Mouse (Mus musculus): Measurements from ENCODE around the gene Lbhd1.
"Not testable (repeated sequence)": the region's sequence is repeated elsewhere in the genome, so short reads cannot be mapped to it uniquely, and the experiment has no call there.

Gene Lbhd1

DNA sequence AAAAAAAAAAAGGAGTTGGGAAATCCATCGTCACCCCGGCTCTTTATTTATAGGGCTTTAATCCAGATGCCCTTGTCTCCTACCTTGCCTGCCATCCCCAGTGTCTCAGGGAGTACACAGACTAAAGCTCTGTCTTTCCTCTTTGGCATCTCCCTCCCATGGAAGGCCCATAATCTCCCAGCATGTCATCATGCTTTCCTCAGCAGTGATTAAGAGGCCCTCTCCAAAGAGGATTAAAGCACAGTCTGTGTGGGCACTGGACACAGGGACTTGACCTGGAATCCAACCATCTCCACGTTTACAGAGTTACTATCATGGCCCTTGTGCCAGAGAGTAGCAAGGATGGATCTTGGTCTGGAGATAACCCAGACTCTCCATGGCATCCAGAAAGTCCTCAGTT lies at the start of gene Lbhd1, which contains the start of gene Gm49403:
Gene Lbhd1, plus strand, starts transcription at position 117 of the 400 bp plus-strand sequence.
Gene Gm49403, plus strand, starts transcription at position 315 of the 400 bp plus-strand sequence.
- no peak for DNase-seq

DNA sequence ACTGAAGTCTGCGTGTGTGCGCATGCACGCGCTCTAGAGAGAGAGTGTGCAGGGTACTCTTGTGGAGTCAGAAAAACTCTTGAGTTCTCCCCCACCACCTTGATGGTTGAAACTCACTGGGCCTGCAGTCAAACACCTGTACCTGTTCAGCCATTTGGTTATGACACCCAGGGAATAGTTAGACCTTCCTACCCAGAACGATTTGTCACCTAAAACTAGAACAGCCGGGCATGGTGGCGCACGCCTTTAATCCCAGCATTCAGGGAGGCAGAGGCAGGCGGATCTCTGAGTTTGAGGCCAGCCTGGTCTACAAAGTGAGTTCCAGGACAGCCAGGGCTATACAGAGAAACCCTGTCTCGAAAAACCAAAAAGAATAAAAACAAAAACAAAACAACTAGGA lies 47.2 kb upstream of the Lbhd1 start:
- not testable (repeated sequence) for DNase-seq

DNA sequence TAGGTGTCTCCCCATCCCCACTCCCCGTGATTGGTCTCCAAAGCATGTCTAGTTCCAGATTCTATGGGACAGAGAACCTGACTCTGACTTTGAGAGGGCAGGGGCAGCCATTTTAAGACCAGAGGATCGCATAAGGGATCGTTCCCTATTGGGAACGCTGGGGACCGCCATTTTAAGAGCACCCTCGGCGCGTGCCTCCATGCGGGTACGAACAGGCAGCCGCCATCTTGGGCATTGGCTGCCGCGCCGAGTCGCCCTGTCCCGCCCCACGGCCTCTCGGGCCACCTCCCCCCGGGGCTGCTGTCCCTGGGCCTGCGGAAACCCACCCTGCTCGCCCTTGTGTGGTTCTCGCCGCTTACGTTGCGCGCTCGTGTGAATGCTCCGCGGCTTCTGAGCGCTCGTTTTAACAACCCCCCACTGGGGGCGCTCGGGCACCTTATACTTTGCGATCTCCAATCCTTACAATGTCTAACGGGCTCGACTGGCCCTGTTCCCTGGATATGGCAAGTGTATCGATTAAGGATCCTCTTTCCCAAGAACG lies 46.2 kb upstream of the Lbhd1 start, which contains the start of gene Bscl2:
Gene Bscl2, plus strand, starts transcription at position 217 of the 541 bp plus-strand sequence.
- peak; percentile 73 to 86 for DNase-seq

DNA sequence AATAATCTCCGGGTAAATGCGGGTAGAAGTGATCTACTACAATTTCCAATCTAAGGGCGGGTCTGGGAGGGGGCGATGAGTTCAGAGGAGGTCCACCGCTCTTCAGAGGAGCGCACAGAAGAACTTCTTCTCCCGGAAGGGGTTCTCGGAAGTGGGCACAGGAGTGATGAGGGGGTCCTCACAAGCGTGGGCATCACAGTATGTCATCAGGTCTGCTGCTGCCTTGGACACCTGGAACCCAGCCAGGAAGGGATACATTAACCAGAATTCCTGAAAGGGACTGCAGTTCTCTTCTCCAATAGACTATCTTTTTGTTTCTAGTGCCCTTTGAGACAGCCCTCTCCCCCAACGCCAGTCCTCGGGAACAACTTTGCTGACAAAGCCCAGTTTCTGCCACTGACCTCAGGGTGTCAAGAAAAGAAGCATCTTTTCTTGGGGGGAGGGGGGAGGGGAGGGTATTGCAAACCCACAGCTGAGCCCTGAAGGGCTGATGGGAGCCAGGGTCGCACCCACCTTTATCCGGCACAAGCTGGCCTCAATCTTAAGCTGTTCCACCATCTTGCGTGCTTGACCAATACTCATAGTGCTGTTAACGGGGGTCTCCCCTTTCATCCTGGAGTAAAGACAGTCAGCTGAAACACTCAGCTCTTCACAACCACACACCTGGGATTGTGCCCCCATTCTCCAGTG lies 45.3 kb upstream of the Lbhd1 start:
- DNase-seq, result peak; percentile 73 to 76

DNA sequence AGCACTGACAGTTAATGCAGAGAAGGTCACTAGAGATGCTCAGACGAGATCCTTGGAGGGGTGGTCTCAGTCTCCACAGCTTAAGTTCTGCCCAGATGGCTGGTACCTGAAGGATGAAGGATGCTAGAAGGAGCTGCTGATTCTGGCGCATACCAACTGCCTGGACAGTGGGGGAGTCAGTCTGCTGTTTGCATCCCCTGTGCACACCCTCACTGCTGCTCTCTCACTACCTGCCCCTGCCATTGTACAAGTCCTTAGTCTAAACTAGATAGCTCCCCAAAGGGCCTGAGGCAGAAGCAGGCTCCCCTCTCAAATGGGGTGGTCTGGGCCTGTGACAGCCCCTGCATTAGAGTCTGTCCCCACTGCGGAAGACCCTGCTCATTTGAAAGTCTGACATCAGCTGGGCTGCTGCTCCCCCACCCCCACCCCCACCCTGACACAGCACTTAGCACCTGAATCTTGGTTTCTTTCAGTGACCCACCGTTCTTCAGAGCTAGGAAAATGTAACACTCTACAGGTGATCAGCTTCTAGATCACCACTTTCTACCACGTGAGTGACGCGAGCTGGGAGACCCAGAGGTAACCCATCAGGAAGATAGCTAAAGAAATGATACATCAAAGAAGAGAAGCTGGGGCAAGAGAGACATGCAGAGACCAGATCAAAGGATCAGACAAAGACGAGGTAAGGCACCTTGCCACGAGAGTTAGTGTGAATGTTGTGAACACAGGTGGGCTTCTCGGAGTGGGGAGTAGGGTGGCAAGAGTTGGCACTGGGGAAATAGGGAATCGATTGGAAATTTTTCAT lies 44.2 kb upstream of the Lbhd1 start, which contains the start of gene Gng3:
Gene Gng3, minus strand, starts transcription at position 92 of the 805 bp plus-strand sequence.
- no peak for DNase-seq

DNA sequence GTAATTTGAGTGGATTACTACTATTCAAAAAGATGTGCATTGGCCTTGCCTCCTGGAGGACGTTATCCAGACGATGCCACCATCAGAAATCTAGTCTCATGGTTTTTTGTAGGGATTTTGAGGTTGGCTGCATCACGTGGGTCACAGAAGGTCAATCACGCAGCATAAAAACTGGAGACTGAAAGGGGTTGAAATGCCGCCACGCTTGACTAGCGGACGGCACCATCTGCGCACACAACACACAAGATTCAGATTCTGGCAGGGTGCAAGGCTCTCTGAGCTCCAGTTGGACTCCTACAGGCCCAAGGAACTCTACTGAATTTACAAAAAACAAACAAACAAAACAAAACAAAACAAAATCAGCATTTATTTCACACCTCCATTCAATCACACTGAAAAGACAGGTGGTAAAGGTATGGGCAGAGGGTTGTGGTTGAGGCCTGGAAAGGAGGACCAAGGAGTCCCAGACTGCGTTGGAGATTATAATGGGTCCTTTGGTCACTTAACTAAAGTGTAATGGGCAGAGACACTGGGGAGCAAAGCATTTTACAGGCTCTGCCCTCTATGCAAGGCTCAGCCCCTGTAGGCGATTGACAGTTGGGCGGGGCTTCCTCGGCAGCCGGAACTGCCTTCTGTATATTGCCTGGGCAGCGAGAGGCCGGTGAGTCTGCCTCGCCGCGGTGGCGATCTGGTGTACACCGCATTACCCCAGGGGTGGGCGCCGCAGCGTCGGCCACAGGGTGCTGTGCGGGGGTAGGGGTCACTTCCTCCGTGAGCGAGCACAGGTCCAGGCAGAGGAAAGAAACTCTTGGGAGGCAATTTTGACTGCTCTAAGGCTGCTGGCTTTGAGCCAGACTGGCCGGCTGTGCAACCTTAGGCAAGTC lies 43.4 kb upstream of the Lbhd1 start:
- peak; percentile 79 to 86 for DNase-seq

DNA sequence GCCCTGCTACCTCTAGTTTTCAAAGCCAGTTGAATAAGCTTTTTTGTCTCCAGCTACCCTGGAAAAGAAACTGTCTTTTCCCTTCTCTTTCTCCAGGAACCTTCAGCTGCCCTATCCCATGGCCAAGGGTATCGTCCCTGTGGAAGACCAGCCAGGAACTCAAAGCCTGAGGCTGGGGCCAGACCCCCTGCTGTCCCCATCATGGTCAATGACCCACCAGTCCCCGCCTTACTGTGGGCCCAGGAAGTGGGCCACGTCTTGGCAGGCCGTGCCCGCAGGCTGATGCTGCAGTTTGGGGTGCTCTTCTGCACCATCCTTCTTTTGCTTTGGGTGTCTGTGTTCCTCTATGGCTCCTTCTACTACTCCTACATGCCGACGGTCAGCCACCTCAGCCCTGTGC lies 42.5 kb upstream of the Lbhd1 start:
- no peak for DNase-seq

DNA sequence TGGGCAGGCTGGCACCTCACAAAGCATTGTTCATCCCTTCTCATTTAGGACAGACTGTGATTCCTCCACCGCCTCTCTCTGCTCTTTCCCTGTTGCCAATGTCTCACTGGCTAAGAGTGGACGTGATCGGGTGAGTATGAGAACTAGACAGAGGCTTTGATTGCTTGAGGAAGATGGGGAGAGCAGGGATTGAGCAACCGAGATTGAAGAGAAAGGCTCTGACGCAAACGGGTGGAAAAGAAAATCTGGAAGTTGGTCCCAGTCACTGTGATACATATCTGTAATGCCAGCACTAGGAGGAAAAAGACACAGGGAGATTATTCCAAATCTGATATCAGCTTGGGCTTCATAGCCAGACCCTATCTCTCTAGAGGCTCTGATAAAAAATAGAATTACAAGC lies 40.6 kb upstream of the Lbhd1 start:
- no peak for DNase-seq

DNA sequence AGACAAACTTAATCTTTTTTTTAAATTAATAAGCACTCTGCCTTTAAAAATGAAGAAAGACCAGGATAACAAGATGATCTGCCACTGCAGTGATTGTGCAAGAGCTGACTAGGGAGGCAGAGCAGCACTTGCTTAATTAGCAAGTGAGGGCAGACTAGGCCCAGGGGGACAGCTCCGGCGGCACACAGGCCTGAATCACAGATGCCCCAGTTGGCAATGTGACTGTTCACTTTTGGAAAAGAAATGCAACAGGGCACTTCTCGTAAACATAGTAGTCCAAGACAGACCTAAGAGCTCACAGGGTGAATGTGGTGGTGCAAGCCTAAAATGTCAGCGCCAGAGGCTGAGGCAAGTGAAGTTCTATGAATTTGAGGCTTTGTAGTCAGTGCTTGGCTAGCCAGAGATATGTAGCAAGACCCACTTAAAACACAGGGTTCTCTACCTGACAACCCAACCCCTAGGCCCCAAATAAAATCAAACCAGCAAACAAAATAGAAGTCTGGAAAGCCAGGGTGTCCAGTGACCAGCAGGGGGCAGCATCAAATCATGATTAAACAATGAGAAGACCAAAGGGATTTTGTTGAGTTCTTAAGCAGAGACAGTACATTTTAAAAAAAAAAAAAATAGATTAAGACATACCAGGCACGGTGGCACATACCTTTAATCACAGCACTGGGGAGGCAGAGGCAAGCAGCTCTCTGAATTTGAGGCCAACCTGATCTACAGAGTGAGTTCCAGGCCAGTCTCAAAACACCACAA lies 39.0 kb upstream of the Lbhd1 start:
- peak; percentile 60 to 78 for DNase-seq

DNA sequence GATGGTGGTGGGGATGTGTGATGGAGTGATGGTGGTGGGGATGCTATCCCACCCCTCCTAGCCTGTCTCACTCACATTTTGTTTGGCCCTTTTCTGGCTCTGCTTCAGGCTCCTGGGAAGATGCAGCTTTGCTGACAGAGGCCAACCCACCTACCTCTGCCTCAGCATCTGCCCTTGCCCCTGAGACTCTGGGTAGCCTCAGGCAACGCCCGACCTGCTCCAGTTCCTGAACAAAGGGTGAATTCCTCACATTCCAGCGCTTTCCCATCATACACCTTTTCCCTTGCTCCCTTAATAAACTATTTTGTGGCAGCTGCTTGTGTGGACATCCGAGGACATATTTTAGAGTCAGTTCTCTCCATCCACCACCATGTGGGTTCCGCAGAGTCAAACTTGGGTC lies 35.2 kb upstream of the Lbhd1 start:
- no peak for DNase-seq

DNA sequence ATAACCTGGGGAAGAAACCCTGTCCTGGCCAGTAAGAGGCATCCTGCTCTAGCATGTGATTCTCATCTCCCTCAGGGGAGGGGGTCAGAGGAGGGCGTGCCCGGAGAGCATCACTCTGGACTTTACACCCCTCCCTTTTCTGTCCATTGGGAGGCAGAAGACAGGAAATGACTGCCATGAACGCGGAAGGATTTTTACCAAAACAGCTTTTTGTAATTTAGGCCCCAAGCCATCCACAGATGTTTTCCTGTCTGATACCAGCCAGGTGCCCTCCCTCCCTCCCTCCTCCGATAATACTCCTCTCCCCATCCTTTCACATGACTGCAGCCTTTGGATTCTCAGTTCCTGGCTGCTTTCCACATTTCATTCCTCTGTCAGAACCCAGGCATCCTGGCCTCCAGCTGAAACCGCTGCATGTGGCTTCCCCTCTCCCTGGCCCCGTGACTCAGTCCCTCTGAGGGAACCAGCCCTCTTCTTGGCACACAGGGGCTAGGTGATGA lies 33.1 kb upstream of the Lbhd1 start, which contains the start of gene Lrrn4cl:
Gene Lrrn4cl, plus strand, starts transcription at position 367 of the 500 bp plus-strand sequence.
- no peak for DNase-seq

DNA sequence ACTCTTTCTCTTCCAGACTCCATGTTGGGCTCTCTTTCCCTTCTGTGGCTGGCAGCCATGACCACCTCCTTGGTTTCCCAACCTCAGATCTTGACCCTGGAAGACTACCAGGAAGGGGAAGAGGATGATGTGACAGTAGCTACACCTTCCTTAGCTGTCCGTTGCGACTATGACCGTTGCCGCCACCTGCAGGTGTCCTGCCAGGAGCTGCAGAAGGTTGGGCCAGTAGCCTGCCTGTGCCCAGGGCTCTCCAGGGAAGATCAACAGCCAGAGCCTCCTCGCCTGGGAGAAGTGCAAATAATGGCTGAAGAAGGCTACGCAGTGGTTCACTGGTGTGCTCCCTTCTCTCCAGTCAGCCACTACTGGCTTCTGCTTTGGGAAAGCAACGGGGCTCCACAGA lies 31.9 kb upstream of the Lbhd1 start:
- no peak for DNase-seq

DNA sequence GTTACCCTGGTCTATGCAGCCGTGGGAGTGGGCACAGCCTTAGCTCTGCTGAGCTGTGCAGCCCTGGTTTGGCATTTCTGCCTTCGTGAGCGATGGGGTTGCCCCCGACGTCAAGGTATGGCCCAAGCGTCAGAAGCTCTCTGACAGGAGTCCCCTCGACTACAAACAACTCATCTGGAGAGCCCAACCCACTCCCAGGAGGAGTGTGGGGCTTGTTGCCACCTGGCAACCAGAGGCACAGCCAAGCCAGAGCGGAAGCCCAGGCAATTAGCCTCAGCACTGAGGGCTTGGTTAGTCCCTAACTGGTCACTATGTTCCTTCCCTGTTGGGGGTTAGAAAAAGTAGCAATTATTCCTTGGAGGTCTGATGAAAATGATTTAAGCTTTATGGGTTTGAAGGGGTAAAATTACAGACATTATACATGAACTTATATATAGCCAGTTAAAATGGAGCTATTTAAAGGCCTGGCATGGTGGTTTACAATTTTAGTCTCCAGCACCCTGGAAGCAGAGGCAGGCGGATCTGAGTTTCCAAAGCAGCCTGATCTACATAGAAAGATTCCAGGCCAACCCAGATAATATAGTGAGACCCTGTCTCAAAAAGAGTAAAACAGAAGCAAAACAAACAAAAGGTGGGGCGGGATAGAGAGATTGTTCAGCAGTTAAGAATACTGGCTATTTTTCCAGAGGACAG lies 31.1 kb upstream of the Lbhd1 start:
- no peak for DNase-seq

DNA sequence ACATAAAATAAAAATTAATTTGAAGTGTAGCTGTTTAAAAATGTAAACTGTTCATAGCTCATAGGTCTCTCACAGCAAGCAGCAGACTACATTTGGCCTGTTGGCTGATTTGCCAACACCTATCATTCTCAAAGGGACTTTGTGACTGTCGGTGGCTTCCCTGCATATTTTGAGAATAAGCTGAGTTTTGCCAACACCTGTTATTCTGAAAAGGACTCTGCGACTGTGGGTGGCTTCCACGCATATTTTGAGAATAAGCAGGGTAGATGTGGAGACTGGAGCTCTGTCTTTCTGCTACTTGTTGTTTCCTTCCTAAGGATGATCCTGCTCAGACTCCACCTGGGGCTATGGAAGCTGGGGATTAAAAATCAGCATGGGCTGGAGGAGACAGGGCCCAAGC lies 30.4 kb upstream of the Lbhd1 start:
- no peak for DNase-seq

DNA sequence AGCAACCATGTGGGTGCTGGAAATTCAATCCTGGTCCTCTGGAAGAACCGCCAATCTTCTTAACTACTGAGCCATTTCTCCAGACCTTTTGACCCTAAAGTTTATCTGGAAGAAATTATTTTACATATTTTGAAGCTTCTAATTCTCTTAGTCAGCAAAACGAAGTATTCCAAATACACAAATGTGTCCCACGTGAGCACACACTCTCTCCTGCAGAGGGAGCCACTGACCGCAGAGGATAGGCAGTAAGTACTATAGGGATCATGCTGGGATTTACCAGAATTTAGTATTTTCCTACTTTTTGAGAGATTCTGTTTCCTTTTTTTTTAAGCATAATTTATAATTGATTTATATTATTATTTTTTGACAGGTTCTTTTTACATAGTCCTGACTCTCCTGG lies 25.8 kb upstream of the Lbhd1 start:
- peak; percentile 52 to 64 for DNase-seq

DNA sequence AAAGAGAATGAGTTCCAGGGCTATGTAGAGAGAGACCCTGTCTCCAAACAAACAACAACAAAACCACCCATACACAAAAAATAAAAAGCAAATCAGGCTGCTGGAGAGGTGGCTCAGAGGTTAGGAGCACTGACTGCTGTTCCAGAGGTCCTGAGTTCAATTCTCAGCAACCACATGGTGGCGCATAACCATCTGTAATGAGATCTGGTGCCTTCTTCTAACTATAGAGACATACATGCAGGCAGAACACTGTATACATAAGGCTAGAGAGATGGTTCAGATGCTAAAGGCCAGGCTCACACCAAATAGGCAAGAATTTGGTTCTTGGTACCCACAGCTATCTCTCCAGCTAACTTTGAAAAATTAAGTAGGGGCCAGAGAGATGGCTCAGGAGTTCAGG lies 24.5 kb upstream of the Lbhd1 start:
- no peak for DNase-seq

DNA sequence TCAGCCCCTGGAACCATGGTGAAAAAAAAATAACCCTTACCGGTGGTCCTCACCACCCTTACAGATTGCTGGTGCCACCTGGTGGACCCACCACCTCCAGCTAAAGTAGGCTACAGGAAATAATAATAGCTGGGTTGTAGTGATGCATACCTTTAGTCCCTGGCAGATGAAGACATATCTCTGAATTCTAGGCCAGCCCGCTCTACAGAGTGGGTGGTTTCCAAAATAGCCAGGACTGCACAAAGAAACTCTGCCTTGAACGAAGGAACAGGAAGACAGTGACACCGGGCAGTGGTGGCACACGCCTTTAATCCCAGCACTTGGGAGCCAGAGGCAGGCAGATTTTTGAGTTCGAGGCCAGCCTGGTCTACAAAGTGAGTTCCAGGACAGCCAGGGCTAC lies 19.3 kb upstream of the Lbhd1 start:
- no peak for DNase-seq

DNA sequence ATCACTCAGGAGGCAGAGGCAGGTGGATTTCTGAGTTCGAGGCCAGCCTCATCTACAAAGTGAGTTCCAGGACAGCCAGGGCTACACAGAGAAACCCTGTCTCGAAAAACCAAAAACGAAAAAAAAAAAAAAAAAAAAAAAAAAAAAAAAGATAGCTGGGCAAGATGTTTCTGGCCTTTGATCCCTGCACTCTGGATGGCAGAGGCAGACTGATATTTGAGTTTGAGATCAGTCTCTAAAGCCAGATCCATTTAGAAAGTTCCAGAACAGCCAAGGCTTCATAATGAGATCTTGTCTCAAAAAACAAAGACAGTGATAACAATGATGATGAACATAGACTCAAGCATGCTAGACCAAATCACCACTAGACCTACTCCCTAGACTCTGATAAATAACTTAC lies 13.2 kb upstream of the Lbhd1 start:
- DNase-seq, result not testable (repeated sequence)

DNA sequence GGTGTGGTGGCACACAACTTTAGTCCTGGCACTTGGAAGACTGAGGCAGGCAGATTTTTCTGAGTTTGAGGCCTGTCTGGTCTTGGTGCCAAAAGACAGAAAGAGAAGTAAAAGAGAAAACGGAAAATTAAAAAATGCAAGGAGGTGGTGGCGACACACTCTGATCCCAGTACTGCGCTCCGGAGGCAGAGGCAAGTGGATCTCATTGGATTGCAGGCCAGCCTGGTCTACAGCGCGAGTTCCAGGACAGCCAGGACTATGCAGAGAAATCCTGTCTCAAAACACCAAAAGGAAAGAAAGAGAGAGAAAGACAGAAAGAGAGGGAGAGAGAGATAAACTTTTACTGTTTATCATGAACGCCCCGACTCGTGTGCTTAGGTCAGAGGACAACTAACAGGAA lies 12.7 kb upstream of the Lbhd1 start:
- DNase-seq, result no peak

DNA sequence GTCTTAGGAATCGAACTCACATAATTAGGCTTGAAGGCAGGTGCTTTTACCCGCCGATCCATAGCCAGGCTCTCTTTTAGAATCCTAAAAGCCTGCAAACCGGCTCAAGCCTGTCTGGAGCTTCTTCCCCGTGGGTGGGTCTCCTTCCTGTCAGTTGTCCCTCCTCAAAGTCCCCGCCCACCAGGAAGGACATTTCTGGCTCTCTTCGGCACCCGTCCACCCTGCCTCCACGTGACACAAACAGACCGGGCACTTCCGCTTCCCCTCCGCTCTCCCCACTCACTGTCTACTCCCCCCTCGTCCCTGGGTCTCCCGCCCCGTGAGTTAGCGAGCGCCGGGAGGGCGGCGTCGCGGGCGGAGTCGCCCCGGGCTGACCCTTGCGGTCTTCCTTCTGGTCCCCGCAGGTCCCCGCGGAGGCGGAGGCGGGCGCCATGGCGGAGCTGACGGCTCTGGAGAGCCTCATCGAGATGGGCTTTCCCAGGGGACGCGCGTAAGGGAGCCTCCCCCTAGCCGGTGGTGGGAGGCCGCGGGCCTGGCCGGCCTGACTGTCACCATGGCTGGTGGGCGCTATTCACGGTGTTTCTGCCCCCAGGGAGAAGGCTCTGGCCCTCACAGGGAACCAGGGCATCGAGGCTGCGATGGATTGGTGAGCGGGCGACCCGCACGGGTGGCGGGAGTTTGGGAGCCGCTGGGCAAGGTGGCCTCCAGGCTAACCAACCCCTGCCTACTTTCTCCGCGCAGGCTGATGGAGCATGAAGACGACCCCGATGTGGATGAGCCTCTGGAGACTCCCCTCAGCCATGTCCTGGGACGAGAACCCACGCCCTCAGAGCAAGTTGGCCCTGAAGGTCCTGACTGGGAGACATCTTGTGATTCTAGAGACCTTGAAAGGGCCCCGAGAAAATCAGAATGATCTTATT lies 12.0 kb upstream of the Lbhd1 start, which contains the start of gene Ubxn1:
Gene Ubxn1, plus strand, starts transcription at position 230 of the 920 bp plus-strand sequence.
- DNase-seq, result peak; percentile 98
